36 mouse cellular contexts compared by ENCODE assay signal in genomic region chr9:98962478-98963142, GRCm38 (mm10). TPM values are rescaled to one million over a fixed set of nuclear protein-coding genes. Genes with fewer than 3 reads are reported as not detected.
DNase-seq lines count a peak whose midpoint lies in the region; ATAC-seq and TF ChIP-seq lines count a peak whose summit lies in the region.
"Had no signal": no experiment of that assay in that cellular context is flagged by ENCODE, and none has a peak within 500 bp of the region (broad histone marks: within the 10 kb centered on the region; RNA-seq: fewer than 3 reads in every experiment).

No protein-coding gene starts in this region.

- no peaks in the 10 kb centered on the region for H3K4me1 ChIP-seq in hindbrain, embryonic 11.5 days (replicated peaks; ENCODE audit: control insufficient read depth, insufficient read depth, low read length)
- no peaks in the 10 kb centered on the region for H3K4me1 ChIP-seq in hindbrain, postnatal 0 days (ENCODE audit: insufficient read depth, low read length)
- no peaks in the 10 kb centered on the region for H3K4me1 ChIP-seq in embryonic facial prominence, embryonic 14.5 days (ENCODE audit: control insufficient read depth, insufficient read depth, low read length)
- H3K4me1 ChIP-seq: hindbrain, embryonic 15.5 days; liver, embryonic 12.5 days had no signal

- H3K4me2 ChIP-seq in hindbrain, embryonic 11.5 days (replicated peaks; ENCODE audit: low read depth, low read length), result no peak overlapping the region
- H3K4me2 ChIP-seq in hindbrain, postnatal 0 days (ENCODE audit: low read depth, low read length), result no peak overlapping the region
- H3K4me2 ChIP-seq in embryonic facial prominence, embryonic 14.5 days (ENCODE audit: low read depth, low read length), result peak overlapping the region; percentile 26; the same call in 1 of the 2 replicates
- H3K4me2 ChIP-seq: forebrain, embryonic 15.5 days; heart, embryonic 13.5 days; hindbrain, embryonic 15.5 days; limb, embryonic 13.5 days; liver, embryonic 12.5 days had no signal

- H3K9me3 ChIP-seq in hindbrain, embryonic 11.5 days (ENCODE audit: control insufficient read depth, low read length), result no peaks in the 10 kb centered on the region
- H3K9me3 ChIP-seq in hindbrain, postnatal 0 days (ENCODE audit: low read length), result no peaks in the 10 kb centered on the region
- no peaks in the 10 kb centered on the region for H3K9me3 ChIP-seq in embryonic facial prominence, embryonic 14.5 days (ENCODE audit: control insufficient read depth, low read length)
- H3K9me3 ChIP-seq: forebrain, embryonic 15.5 days; heart, embryonic 13.5 days; hindbrain, embryonic 15.5 days; limb, embryonic 13.5 days; liver, embryonic 12.5 days had no signal

- no peak for ATAC-seq in hindbrain, embryonic 11.5 days (ENCODE audit: low FRiP score)
- ATAC-seq in hindbrain, postnatal 0 days, result no peak
- no peak for ATAC-seq in embryonic facial prominence, embryonic 14.5 days (ENCODE audit: low read depth)
- ATAC-seq: forebrain, embryonic 15.5 days; intestine, embryonic 16.5 days; liver, embryonic 12.5 days had no signal

- H3K27ac ChIP-seq in hindbrain, embryonic 11.5 days (ENCODE audit: low read depth, low read length), result no peak overlapping the region
- H3K27ac ChIP-seq in hindbrain, postnatal 0 days, result no peak overlapping the region
- no peak overlapping the region for H3K27ac ChIP-seq in embryonic facial prominence, embryonic 14.5 days (replicated peaks; ENCODE audit: low read depth, low read length)
- H3K27ac ChIP-seq: forebrain, embryonic 15.5 days; heart, embryonic 13.5 days; hindbrain, embryonic 15.5 days; limb, embryonic 13.5 days; liver, embryonic 12.5 days had no signal

- peaks cover 85% of the 10 kb centered on the region for H3K27me3 ChIP-seq in hindbrain, embryonic 11.5 days (ENCODE audit: control insufficient read depth, insufficient read depth, low read length)
- peaks cover 76% of the 10 kb centered on the region for H3K27me3 ChIP-seq in hindbrain, postnatal 0 days (ENCODE audit: insufficient read depth, low read length)
- H3K27me3 ChIP-seq in embryonic facial prominence, embryonic 14.5 days (replicated peaks; ENCODE audit: control insufficient read depth, insufficient read depth, low read length), result peaks cover 97% of the 10 kb centered on the region

- no peak overlapping the region for H3K4me3 ChIP-seq in hindbrain, embryonic 11.5 days (ENCODE audit: low read depth, low read length)
- H3K4me3 ChIP-seq in hindbrain, postnatal 0 days (ENCODE audit: low read length), result no peak overlapping the region
- no peak overlapping the region for H3K4me3 ChIP-seq in embryonic facial prominence, embryonic 14.5 days (ENCODE audit: low read depth, low read length)
- H3K4me3 ChIP-seq: forebrain, embryonic 15.5 days; heart, embryonic 13.5 days; hindbrain, embryonic 15.5 days; limb, embryonic 13.5 days; liver, embryonic 12.5 days had no signal

- no peak overlapping the region for H3K9ac ChIP-seq in hindbrain, embryonic 11.5 days (ENCODE audit: low read depth, low read length)
- H3K9ac ChIP-seq in hindbrain, postnatal 0 days (replicated peaks; ENCODE audit: low read length), result no peak overlapping the region
- H3K9ac ChIP-seq in embryonic facial prominence, embryonic 14.5 days (ENCODE audit: low read depth, low read length), result no peak overlapping the region
- H3K9ac ChIP-seq: forebrain, embryonic 15.5 days; heart, embryonic 13.5 days; hindbrain, embryonic 15.5 days; limb, embryonic 13.5 days; liver, embryonic 12.5 days had no signal

- no peak for TF ChIP-seq CTCF in hindbrain, postnatal 0 days (IDR thresholded peaks at IDR 0.05; ENCODE audit: low read depth)

- no peaks in the 10 kb centered on the region for H3K36me3 ChIP-seq in hindbrain, embryonic 11.5 days (ENCODE audit: control insufficient read depth, insufficient read depth, low read length)
- no peaks in the 10 kb centered on the region for H3K36me3 ChIP-seq in hindbrain, postnatal 0 days (ENCODE audit: insufficient read depth, low read length)
- no peaks in the 10 kb centered on the region for H3K36me3 ChIP-seq in embryonic facial prominence, embryonic 14.5 days (ENCODE audit: control insufficient read depth, insufficient read depth, low read length)
- H3K36me3 ChIP-seq: forebrain, embryonic 15.5 days; heart, embryonic 13.5 days; hindbrain, embryonic 15.5 days; limb, embryonic 13.5 days; liver, embryonic 12.5 days had no signal

- peak; percentile 54 for DNase-seq in hindbrain, embryonic 11.5 days (ENCODE audit: low spot score)
- no peak for DNase-seq in hindbrain, postnatal 0 days (ENCODE audit: low spot score)
- DNase-seq in retina, embryonic 14.5 days (ENCODE audit: low spot score), result peak; percentile 37
- DNase-seq in retina, postnatal 1 day, result no peak
- no peak for DNase-seq in embryonic facial prominence, embryonic 14.5 days (ENCODE audit: low spot score)
- no peak for DNase-seq in kidney, postnatal 4 days
- no peak for DNase-seq in adrenal gland, postnatal 10 days
- DNase-seq: adrenal gland, postnatal 14 days; B cell, adult 2 months; cerebellum, adult 2 months; cerebellum, postnatal 25 days; gastrocnemius, postnatal 10 days; heart, adult 11 months; kidney, adult 9 months; kidney, postnatal 25 days; layer of hippocampus, postnatal 36 days; lung, adult 18-20 months; lung, postnatal 14 days; right cerebral cortex, postnatal 4 days; thymus, postnatal 14 days had no signal

- 0% methylated on average over 20 of the region's 20 CpGs for WGBS in hindbrain, embryonic 11.5 days
- under 1% methylated on average over 20 of the region's 20 CpGs for WGBS in hindbrain, postnatal 0 days
- WGBS in embryonic facial prominence, embryonic 14.5 days, result 4% methylated on average over 20 of the region's 20 CpGs

RNA-seq across cellular contexts. Expression of gene Foxl2, which starts 7.5 kb away (rescaled TPM):
- polyA plus RNA-seq in hindbrain, embryonic 11.5 days (2014; fragmentation: Nextera tagmentation; extraction: Ambion mirVana), result 1.0 and 1.3 TPM in 2 replicates
- total RNA-seq in hindbrain, postnatal 0 days (2014; rRNA removed), result 0.04 and 0.05 TPM in 2 replicates
- polyA plus RNA-seq in hindbrain, postnatal 0 days (2015; fragmentation: Nextera tagmentation; extraction: Ambion mirVana), result 0.28 and 0.57 TPM in 2 replicates
- 1.0 and 1.5 TPM in 2 replicates for polyA plus RNA-seq in embryonic facial prominence, embryonic 14.5 days (2014; fragmentation: Nextera tagmentation; extraction: Ambion mirVana)
- total RNA-seq in adrenal gland, postnatal 10 days (2021), result not detected
- total RNA-seq: adrenal gland, postnatal 14 days; CH12.LX; gastrocnemius, postnatal 10 days; heart, postnatal 25 days; megakaryocyte progenitor cell, adult 5-6 weeks; MEL; neutrophil, adult 5-6 weeks had no signal
- polyA plus RNA-seq: heart, embryonic 13.5 days; intestine, embryonic 16.5 days; limb, embryonic 13.5 days; liver, embryonic 12.5 days; stomach, embryonic 14.5 days had no signal

RNA-seq across cellular contexts. Expression of gene Faim, which starts 23.6 kb away (rescaled TPM):
- polyA plus RNA-seq in hindbrain, embryonic 11.5 days (2014; fragmentation: Nextera tagmentation; extraction: Ambion mirVana), result 92.0 and 96.3 TPM in 2 replicates
- 31.3 and 32.1 TPM in 2 replicates for total RNA-seq in hindbrain, postnatal 0 days (2014; rRNA removed)
- 116 and 123 TPM in 2 replicates for polyA plus RNA-seq in hindbrain, postnatal 0 days (2015; fragmentation: Nextera tagmentation; extraction: Ambion mirVana)
- 39.7 and 43.5 TPM in 2 replicates for polyA plus RNA-seq in embryonic facial prominence, embryonic 14.5 days (2014; fragmentation: Nextera tagmentation; extraction: Ambion mirVana)
- 10 to 100 TPM; 19.1 to 22.2 TPM for total RNA-seq in adrenal gland, postnatal 10 days (2021)

RNA-seq across cellular contexts. Expression of gene 7420426K07Rik, which starts 59.7 kb away (rescaled TPM):
- not detected in 2 replicates for polyA plus RNA-seq in hindbrain, embryonic 11.5 days (2014; fragmentation: Nextera tagmentation; extraction: Ambion mirVana)
- not detected in 2 replicates for total RNA-seq in hindbrain, postnatal 0 days (2014; rRNA removed)
- not detected in 2 replicates for polyA plus RNA-seq in hindbrain, postnatal 0 days (2015; fragmentation: Nextera tagmentation; extraction: Ambion mirVana)
- not detected in 2 replicates for polyA plus RNA-seq in embryonic facial prominence, embryonic 14.5 days (2014; fragmentation: Nextera tagmentation; extraction: Ambion mirVana)
- total RNA-seq in adrenal gland, postnatal 10 days (2021), result not detected
- total RNA-seq: adrenal gland, postnatal 14 days; CH12.LX; gastrocnemius, postnatal 10 days; heart, postnatal 25 days; layer of hippocampus, adult 8-10 months; layer of hippocampus, postnatal 36 days; left cerebral cortex, postnatal 10 days; megakaryocyte progenitor cell, adult 5-6 weeks; MEL; midbrain, postnatal 0 days; neutrophil, adult 5-6 weeks had no signal
- polyA plus RNA-seq: cerebellum, adult 2 months; embryonic facial prominence, embryonic 11.5 days; forebrain, embryonic 15.5 days; heart, embryonic 13.5 days; hindbrain, embryonic 15.5 days; intestine, embryonic 16.5 days; limb, embryonic 13.5 days; liver, embryonic 12.5 days; midbrain, postnatal 0 days; stomach, embryonic 14.5 days had no signal

Comparison
In these comparisons a context has a peak if more than half of its experiments do, and no peak if none do; other contexts are left out.
1. DNase-seq: peak in hindbrain, embryonic 11.5 days (single experiment) and retina, embryonic 14.5 days (single experiment); none in hindbrain, postnatal 0 days (single experiment), retina, postnatal 1 day (single experiment), embryonic facial prominence, embryonic 14.5 days (single experiment), kidney, postnatal 4 days (0 of 2) and adrenal gland, postnatal 10 days (single experiment).